Mouse (Mus musculus) thymus, adult 2 months (tissue): ENCODE data around the gene Hspg2.

Experiments used
- CTCF ChIP-seq: fragments of 200-500 bp; IDR thresholded peaks from 2 replicates; pipeline ENCODE4 v1.5.1; 2012; ENCODE audit warnings: mild to moderate bottlenecking, control low read depth, low read length, moderate library complexity, borderline replicate concordance; ENCODE audit not compliant: control insufficient read depth, poor library complexity, insufficient read depth; ENCODE audit errors: extremely low read depth
- POLR2A ChIP-seq: fragments of 200-500 bp; IDR thresholded peaks from 2 replicates; pipeline ENCODE4 v1.6.1; 2012; ENCODE audit warnings: mild to moderate bottlenecking, low read length, control low read depth, moderate library complexity; ENCODE audit not compliant: control insufficient read depth, poor library complexity, insufficient read depth; ENCODE audit errors: extremely low read depth

GRCm38 (mm10) chr4:137468260-137469080 is at the start of gene Hspg2:
- TF ChIP-seq CTCF: no peak
- TF ChIP-seq POLR2A: no peak
